Mouse (Mus musculus): Measurements from ENCODE around the gene AC140267.1.

The AC140267.1 gene

GRCm38 (mm10) chr15:80280646-80281045 is 45.0 kb downstream of the AC140267.1 start:
- no peaks in the 10 kb centered on the region for H3K9me3 ChIP-seq (ENCODE audit: low read length)
- peaks cover 46% of the 10 kb centered on the region for H3K27me3 ChIP-seq (ENCODE audit: insufficient read depth, low read length)
- no peaks in the 10 kb centered on the region for H3K36me3 ChIP-seq (ENCODE audit: insufficient read depth, low read length)
- H3K4me3 ChIP-seq (replicated peaks; ENCODE audit: low read length), result no peak overlapping the region
- peaks cover 26% of the 10 kb centered on the region for H3K4me1 ChIP-seq (replicated peaks; ENCODE audit: low read depth, low read length)
- TF ChIP-seq NANOG (IDR thresholded peaks at IDR 0.05; ENCODE audit: borderline replicate concordance, low read length) (no peak), CTCF (conservative IDR thresholded peaks at IDR 0.05; ENCODE audit: low read length) (peak; percentile 98)

Measured in E14TG2a.4 (cell line).